Mouse (Mus musculus) liver, postnatal 0 days (tissue): ENCODE results near the gene Tnfsf15. TPM values are rescaled to one million over a fixed set of nuclear protein-coding genes. Genes with fewer than 3 reads are reported as not detected.

Experiments
- ATAC-seq: fragments of 200-750 bp; cut with Nextera tagmentation; 2 replicates; pipeline ENCODE4 v1.8.0; 2017; ENCODE audit warnings: mild to moderate bottlenecking, moderate library complexity
- DNase-seq: peaks from one replicate; pipeline ENCODE4 v3.0.0-alpha.2; 2016
- H3K27ac ChIP-seq: fragments of 300-500 bp; sonication (generic); 2 replicates; pipeline ENCODE4 v1.5.1; 2014; ENCODE audit warnings: antibody characterized with exemption, moderate library complexity, mild to moderate bottlenecking, low read depth
- H3K27me3 ChIP-seq: fragments of 300-500 bp; sonication (generic); 2 replicates; pipeline ENCODE4 v1.6.1; 2014; ENCODE audit warnings: low read length, control low read depth, mixed read lengths; ENCODE audit not compliant: insufficient read depth
- H3K36me3 ChIP-seq: fragments of 300-500 bp; sonication (generic); replicated peaks from 2 replicates; pipeline ENCODE4 v1.6.1; 2014; ENCODE audit warnings: mild to moderate bottlenecking, control low read depth, low read length, moderate library complexity, mixed read lengths; ENCODE audit not compliant: insufficient read depth
- H3K4me1 ChIP-seq: fragments of 300-500 bp; sonication (generic); 2 replicates; pipeline ENCODE4 v1.6.1; 2014; ENCODE audit warnings: antibody characterized with exemption, mild to moderate bottlenecking, control low read depth; ENCODE audit not compliant: insufficient read depth
- H3K4me2 ChIP-seq: fragments of 300-500 bp; sonication (generic); 2 replicates; pipeline ENCODE4 v1.6.1; 2014; ENCODE audit warnings: low read depth, mild to moderate bottlenecking, low read length, moderate library complexity, mixed read lengths
- H3K4me3 ChIP-seq: fragments of 300-500 bp; sonication (generic); 2 replicates; pipeline ENCODE4 v1.5.1; 2014; ENCODE audit warnings: low read depth, low read length
- H3K9ac ChIP-seq: fragments of 300-500 bp; sonication (generic); replicated peaks from 2 replicates; pipeline ENCODE4 v1.6.1; 2014; ENCODE audit warnings: mild to moderate bottlenecking, moderate library complexity
- H3K9me3 ChIP-seq: fragments of 300-500 bp; sonication (generic); 2 replicates; pipeline ENCODE4 v1.6.1; 2016; ENCODE audit warnings: mild to moderate bottlenecking, control low read depth, low read length, mixed read lengths
- CTCF ChIP-seq: sonication (generic); IDR thresholded peaks from 2 replicates; pipeline ENCODE4 v1.5.1; 2016; ENCODE audit warnings: antibody characterized with exemption, low read depth
- EP300 ChIP-seq: IDR thresholded peaks from 2 replicates; pipeline ENCODE4 v1.6.1; 2016; ENCODE audit warnings: antibody characterized with exemption, low read depth, mild to moderate bottlenecking
- WGBS: fragments of 180-500 bp; shearing (Covaris S2); extraction: QIAGEN DNeasy Blood & Tissue Kit; methylation state at CpG from one replicate; pipeline ENCODE4 v1.1.7; 2014; ENCODE audit not compliant: insufficient replicate concordance; 5-methylcytosine and 5-hydroxymethylcytosine counted together
- polyA plus RNA-seq: library from polyadenylated mRNA; unstranded; fragments of >200 nt; fragmentation: Nextera tagmentation; extraction: Ambion mirVana; gene quantifications from 2 replicates; pipeline ENCODE4 v1.2.1, GENCODE M21; 2015

The Tnfsf15 gene
- polyA plus RNA-seq, 1 experiment from 2014 or later, result not detected

DNA sequence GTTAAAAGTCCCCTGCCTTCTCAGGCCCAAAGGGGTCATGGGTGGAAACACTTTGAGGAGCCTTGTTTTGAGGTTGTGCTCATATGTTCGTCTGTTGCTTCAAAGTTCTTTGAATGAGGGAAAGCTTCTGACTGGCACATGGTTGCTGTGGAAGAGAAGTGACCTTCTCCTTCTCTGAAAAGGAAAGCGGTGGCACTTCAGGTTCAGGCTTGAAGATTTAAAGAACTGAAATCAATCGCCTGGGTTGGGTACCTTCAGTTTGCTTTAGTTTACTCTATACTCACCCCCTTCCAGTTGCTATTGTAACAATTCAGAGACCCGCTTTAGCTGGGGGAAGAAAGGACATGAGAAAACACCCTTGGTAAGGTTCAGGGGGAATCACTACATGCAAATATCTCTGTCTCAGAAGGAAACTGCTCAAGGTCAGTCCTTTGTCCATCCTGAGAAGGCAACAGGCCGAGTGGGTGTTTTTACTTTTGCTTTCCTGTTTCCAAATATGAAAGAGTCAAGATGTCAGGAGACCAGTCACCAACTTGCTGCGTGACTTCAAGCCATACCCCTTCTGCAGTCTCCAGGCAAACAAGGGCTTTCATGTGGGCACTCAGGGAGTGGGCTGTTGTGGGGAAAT is 12.7 kb upstream of the Tnfsf15 start:
- H3K27ac ChIP-seq, result no peak overlapping the region
- no peaks in the 10 kb centered on the region for H3K4me1 ChIP-seq
- 64% methylated on average over 6 of the region's 6 CpGs for WGBS
- no peak overlapping the region for H3K4me3 ChIP-seq
- H3K9ac ChIP-seq, result no peak overlapping the region
- TF ChIP-seq CTCF (no peak), EP300 (no peak)
- no peaks in the 10 kb centered on the region for H3K27me3 ChIP-seq
- no peak overlapping the region for H3K4me2 ChIP-seq
- no peaks in the 10 kb centered on the region for H3K36me3 ChIP-seq
- H3K9me3 ChIP-seq, result no peaks in the 10 kb centered on the region
- ATAC-seq, result no peak
- DNase-seq, result no peak

DNA sequence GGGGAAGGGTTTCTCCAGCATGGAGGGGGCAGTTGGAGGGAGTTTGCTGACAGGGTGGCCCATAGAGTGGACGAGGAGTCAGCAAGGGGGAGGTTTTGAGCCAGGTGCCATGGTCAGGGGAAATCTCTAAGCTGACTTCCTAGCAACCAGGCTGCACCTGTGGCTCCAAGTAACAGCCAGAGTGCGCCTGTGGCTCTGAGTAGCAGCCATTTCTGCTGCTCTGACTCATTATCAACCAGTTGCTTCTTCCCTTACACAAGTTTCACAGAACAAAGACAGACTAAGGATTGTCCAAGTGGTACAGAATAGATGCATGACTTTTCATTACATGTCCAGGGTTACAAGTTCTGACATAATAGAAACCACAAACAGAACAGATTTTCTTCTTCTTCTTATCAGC is 11.2 kb upstream of the Tnfsf15 start:
- H3K36me3 ChIP-seq, result no peaks in the 10 kb centered on the region
- TF ChIP-seq CTCF (no peak), EP300 (no peak)
- H3K4me1 ChIP-seq, result no peaks in the 10 kb centered on the region
- no peak for ATAC-seq
- H3K27me3 ChIP-seq, result no peaks in the 10 kb centered on the region
- H3K4me3 ChIP-seq, result no peak overlapping the region
- no peak overlapping the region for H3K4me2 ChIP-seq
- no peak overlapping the region for H3K27ac ChIP-seq
- DNase-seq, result no peak
- no peaks in the 10 kb centered on the region for H3K9me3 ChIP-seq
- 54% methylated on average over 2 of the region's 2 CpGs for WGBS
- H3K9ac ChIP-seq, result no peak overlapping the region

GRCm38 (mm10) chr4:63754467-63755020 is 9.6 kb upstream of the Tnfsf15 start:
- DNase-seq (no peak), ATAC-seq (no peak)
- 67% methylated on average over 9 of the region's 9 CpGs for WGBS
- H3K4me3 ChIP-seq, result no peak overlapping the region
- H3K27me3 ChIP-seq, result no peaks in the 10 kb centered on the region
- H3K4me1 ChIP-seq, result no peaks in the 10 kb centered on the region
- H3K4me2 ChIP-seq, result no peak overlapping the region
- H3K27ac ChIP-seq, result no peak overlapping the region
- no peaks in the 10 kb centered on the region for H3K9me3 ChIP-seq
- TF ChIP-seq CTCF (no peak), EP300 (no peak)
- H3K36me3 ChIP-seq, result no peaks in the 10 kb centered on the region
- no peak overlapping the region for H3K9ac ChIP-seq

DNA sequence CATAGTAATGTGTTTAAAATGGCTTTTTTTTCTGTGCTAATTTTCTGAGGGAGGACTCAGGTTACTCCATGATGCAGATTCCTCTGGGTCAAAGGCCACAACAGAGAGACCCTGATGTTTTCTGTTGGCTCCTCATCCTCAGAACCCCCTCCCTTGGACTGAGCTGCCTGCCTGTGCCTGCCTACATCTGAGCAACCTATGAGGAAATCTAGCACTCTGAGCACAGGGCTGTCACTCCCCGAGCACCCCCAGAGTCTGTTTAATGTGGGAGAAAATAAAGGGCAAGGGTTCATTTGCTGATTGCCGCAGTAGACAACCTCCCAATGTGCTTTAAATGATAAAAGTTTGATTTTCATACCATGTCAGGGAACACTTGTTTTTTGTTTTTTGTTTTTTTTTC is 8.9 kb upstream of the Tnfsf15 start:
- DNase-seq, result no peak
- H3K36me3 ChIP-seq, result no peaks in the 10 kb centered on the region
- H3K27me3 ChIP-seq, result no peaks in the 10 kb centered on the region
- H3K4me2 ChIP-seq, result no peak overlapping the region
- no peak overlapping the region for H3K4me3 ChIP-seq
- ATAC-seq, result no peak
- H3K4me1 ChIP-seq, result no peaks in the 10 kb centered on the region
- H3K9ac ChIP-seq, result no peak overlapping the region
- TF ChIP-seq EP300 (no peak), CTCF (no peak)
- 52% methylated on average over 2 of the region's 2 CpGs for WGBS
- H3K27ac ChIP-seq, result no peak overlapping the region
- H3K9me3 ChIP-seq, result no peaks in the 10 kb centered on the region

GRCm38 (mm10) chr4:63752687-63753523 is 8.0 kb upstream of the Tnfsf15 start:
- no peak overlapping the region for H3K27ac ChIP-seq
- peak; percentile 27; the same call in 1 of the 2 replicates for ATAC-seq
- TF ChIP-seq EP300 (no peak), CTCF (peak; percentile 44)

DNA sequence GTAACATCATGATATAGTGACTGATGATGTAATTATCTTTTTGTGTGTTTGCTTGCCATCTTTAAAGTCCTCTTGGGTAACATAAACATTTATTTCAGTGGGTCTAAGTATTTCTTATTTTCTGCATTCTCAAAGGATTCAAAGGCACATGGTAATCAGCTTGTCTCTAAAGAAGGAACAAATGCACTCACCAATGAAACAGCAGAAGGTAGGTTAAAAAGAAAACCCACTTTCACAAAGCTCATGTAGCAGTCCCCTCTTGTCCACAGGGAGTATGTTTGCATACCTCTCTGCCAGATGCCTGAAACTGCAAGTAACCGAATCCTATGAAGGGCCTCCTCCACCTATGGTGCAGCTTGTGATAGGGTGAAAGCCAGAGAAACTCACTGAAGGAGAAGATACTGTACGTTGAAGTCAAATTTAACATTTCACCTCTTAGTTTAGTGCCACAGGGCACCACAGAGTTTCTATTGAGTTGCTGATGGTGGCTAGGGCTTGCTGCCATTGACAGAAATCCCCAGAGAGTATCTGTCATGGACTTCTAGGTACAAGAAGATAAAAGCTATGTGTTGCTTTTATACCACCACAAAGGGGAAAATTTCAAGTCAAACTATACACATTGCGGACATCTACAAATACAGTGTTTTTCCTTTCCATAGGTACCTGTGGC is 3.3 kb upstream of the Tnfsf15 start:
- Histone ChIP-seq H3K9ac (no peak overlapping the region), H3K27me3 (0 out of 2 replicates have a peak, but pooled peaks cover 3% of the 10 kb centered on the region), H3K4me1 (0 out of 2 replicates have a peak, but pooled peaks cover 4% of the 10 kb centered on the region), H3K36me3 (no peaks in the 10 kb centered on the region), H3K4me2 (no peak overlapping the region), H3K27ac (no peak overlapping the region), H3K4me3 (no peak overlapping the region), H3K9me3 (no peaks in the 10 kb centered on the region)
- WGBS, result 69% methylated on average over 3 of the region's 3 CpGs
- no peak for DNase-seq
- no peak for ATAC-seq
- no peak for TF ChIP-seq CTCF
- no peak for TF ChIP-seq EP300

More at GRCm38 (mm10) chr4:63752687-63753523, 8.0 kb upstream of the Tnfsf15 start:
- H3K4me3 ChIP-seq, result no peak overlapping the region
- H3K4me2 ChIP-seq, result no peak overlapping the region
- no peaks in the 10 kb centered on the region for H3K4me1 ChIP-seq
- no peak overlapping the region for H3K9ac ChIP-seq
- 56% methylated on average over 16 of the region's 16 CpGs for WGBS
- DNase-seq, result peak; percentile 46
- no peaks in the 10 kb centered on the region for H3K27me3 ChIP-seq
- H3K36me3 ChIP-seq, result no peaks in the 10 kb centered on the region
- no peaks in the 10 kb centered on the region for H3K9me3 ChIP-seq
